Mouse (Mus musculus): ENCODE results near the gene Zc3h12b.

- TF ChIP-seq CTCF (IDR thresholded peaks at IDR 0.05; ENCODE audit: low read depth) (no peak), EP300 (IDR thresholded peaks at IDR 0.05; ENCODE audit: low read depth) (no peak)
These were observed 224.0 kb downstream of the Zc3h12b start for GRCm38 (mm10) chrX:95935481-95935880.

Measured in heart, postnatal 0 days (tissue).